Mouse (Mus musculus): ENCODE data around the gene Gm20388.

Gene Gm20388

DNA sequence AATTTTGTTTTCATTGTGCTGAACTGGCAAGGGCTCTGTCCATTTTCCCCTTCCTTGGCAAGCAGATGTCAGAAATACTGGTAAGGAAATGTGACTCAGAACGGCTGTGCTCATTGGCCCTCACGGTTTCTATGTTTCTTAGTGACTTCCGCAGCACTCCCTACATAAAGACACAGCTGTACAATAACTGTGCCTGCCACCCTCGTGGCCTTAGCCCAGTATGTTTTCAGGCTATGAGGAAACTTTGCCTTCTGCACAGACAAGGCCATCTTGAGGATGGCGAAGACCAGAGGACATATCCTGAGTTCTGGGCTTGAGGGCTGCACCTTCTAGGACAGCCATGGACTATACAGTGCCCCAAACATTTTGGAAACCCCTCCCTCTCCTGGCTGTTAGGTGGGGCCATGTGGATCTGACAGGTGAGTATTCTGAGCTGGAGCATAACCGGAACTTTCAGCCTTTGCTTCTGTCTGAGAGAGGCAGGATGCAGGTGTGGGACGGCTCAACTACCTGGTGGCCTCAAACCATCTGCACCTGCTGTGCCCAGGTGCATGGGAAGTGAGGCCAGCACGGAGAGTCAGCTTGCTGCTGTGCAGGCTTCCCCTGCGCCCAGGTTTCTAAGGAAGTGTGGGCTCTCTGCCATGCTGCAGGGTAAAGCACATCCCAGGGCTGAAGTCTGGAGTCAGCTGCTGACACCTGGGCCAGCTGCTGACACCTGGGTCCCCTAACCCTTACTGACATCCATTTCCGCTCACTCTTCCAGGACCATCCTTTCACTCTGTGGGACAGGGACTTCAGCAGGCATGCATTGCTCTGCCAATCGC, 4146.4 kb downstream of the Gm20388 start:
- DNase-seq (ENCODE audit: low spot score): no peak

- no peak for DNase-seq (ENCODE audit: low spot score)
Observed at GRCm38 (mm10) chr8:124066325-124067058, 4155.9 kb downstream of the Gm20388 start.

DNA sequence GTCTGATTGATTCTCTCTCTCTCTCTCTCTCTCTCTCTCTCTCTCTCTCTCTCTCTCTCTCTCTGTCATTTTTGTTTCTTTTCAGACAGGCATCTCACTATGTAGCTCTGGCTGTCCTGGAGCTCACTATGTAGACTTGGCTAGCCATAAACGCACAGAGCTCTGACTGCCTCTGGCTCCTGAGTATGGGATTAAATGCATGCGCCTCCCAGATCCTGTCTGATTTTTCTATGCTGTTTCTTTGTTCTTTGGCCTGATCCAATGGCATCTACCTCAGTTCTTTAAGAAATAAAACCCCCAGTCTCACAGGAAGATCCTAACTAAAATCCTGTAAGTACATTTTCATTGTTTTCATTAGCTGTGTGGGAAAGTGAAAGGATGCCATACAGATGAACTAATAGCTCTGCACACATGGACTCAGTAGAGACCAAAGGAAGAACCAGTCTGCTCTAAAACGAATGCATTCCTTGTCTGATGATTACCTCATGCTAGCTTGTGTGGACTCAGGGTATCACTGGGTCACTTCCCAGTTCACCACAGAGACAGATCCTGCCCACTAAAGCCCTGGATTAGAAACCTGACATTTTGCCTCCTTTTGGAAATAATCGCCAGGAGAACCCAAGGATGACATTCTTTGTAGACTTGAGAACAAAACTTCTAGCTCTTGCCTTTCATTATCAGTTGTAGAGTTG, 4156.6 kb downstream of the Gm20388 start:
- DNase-seq (ENCODE audit: low spot score): no peak

DNA sequence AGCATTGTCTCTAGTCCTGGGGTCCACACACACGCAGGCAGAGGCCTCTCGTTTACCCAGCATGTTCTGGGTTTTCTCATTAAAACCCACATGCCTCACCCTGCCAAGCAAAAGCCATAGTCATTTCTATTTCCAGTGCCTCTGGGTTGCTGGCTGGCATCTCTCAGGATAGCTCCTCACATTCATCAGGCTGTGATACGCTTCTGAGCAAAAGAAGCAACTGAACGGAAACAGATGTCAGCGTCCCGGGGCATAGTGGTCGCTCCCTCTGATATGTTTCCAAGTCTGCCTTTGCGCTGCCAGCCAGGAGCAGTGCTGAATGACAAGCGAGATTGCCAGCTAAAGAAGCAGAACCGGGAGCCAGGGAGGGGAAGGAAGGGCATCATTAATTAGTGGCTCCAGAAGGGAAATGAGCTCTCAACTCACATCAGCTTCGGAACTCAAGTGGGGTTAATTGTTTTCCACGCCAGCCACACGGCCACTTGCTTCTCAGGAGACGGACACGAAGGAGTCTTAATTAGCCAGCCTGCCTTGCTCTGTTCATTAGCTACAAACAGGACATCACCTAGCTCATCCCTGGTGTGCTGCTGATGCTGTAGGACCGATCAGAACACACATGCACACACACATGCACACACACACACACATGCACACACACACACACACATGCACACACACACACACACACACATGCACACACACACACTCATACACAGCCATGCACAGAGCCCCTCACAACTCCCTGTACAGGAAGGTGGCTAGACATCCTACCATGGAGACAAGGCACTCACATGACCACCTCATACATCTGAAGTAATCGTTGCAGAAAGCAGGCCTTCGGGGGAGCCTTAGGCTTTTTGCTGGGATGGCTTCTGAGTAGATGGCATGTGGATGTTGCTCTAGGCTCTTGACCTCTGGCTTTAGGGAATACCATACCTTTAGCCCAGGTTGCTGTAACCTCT, 4160.0 kb downstream of the Gm20388 start:
- peak; percentile 83 for DNase-seq (ENCODE audit: low spot score)

GRCm38 (mm10) chr8:124075977-124076376, 4165.3 kb downstream of the Gm20388 start:
- no peak for DNase-seq (ENCODE audit: low spot score)

DNA sequence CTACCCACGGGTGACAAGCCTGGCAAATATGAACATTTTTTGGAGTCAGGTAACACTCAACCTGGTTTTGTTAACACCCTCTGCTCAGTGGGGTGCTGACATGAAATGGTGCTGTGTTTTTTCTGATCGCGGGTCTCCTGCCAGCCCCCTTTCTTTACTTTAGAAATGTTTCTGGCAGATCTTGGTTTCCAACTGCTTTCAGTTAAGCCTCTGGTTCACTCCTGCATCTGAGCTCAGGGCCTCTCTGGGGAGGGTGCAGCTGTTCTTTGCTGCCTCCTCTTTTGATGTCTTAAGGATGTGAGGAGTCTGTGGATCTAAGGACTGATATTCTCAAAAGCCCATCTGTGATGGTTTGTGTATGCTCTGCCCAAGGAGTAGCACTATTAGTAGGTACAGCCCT, 4165.8 kb downstream of the Gm20388 start:
- no peak for DNase-seq (ENCODE audit: low spot score)

GRCm38 (mm10) chr8:124077377-124077776, 4166.7 kb downstream of the Gm20388 start:
- DNase-seq (ENCODE audit: low spot score): no peak

DNA sequence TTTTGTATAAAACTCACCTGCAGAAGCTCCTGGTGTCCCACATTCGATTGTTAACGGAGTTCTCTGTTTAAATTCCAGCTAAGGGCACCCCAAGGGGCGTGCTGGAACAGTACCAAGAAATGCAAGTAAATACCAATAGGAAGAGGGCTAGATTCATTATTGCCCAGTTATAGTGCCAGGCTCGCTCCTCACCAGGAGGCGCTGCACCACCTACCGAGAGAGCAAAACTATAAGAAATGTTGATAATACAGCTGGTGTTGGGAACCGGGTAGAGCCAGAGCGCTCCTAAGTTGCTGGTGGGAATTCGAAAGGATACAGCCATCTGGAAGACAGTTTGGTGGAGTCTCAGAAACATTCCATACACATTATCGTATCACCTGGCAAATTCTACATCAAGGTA, 4167.4 kb downstream of the Gm20388 start:
- DNase-seq (ENCODE audit: low spot score): peak; percentile 29

DNA sequence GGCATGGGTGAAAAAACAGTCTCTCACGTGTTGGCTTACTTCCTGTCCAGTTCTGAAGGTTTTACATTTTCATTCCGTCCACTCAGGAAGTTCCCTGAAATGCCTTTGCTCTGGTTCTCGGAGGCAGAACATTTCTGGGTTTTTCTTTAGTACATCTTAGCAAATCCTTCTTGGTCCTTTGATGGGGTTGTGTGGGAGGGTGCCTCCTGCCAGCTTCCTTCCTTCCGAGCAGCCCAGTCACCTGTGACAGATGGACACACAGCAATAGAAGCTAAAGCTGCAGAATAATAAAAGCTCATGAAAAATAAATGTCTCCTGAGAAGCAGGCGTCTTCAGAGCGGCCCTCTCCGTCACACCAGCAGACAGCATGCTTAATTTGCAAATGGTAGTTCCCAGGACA, 4168.3 kb downstream of the Gm20388 start:
- no peak for DNase-seq (ENCODE audit: low spot score)

DNA sequence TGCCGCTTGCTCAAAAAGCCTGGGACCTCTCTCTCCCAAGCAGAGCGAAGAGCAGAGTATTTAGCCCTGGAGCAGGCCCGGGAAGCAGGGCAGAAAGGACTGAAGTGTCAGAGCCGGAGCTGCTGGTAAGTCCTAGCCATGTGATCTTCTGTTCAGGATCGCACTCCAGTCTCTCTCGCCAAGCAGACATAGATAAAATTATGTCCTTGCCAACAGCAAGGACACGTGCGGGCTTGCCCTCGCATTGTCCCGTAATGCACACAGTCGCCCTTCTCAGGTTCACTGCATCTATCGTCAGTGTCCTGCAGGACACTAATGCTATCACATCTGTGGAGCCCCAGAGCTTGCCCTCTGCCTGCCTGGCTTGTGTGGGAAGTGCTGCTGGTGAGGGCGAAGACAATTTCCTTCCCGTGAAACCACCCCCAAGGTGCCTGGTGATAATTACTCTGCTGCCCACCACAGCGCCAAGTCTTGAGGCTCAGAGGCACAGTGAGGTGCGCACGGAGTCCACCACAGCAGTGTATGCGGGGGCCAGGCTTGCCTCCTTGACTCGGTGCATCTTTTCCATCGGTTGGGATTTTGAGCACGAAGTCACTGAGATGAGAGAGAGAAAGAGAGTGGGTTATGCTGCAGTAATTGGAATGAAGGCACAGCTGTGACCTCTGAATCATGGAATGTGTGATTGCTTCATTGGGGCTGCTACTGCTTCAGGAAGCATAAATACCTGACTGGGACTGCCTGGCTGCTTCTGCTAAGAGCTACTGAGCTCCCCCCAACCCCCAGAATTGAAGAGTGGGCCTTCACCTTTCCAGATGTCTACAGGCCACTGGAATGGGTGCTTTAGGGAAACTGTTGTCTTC, 4170.1 kb downstream of the Gm20388 start:
- DNase-seq (ENCODE audit: low spot score): no peak

GRCm38 (mm10) chr8:124082616-124083015, 4172.0 kb downstream of the Gm20388 start:
- no peak for DNase-seq (ENCODE audit: low spot score)

DNA sequence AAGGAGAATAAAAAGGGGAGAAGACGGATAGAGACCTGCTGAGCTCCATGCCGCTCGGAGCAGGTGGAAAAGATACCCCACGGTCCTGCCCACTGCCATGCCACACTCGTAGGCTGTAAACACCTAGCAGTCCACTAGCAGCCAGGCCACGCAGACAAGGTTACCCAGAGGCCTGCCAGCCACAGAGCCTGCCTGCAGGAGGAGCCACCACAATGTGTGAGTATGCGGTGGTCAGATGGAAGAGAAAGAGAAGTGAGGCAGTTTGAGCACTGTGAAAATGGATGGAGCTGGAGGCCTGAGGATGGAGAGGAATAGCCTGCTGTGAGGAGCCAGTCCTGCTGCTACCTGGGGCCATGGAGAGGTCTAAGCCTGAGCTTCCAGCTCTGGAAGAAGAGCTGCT, 4173.0 kb downstream of the Gm20388 start:
- no peak for DNase-seq (ENCODE audit: low spot score)

DNA sequence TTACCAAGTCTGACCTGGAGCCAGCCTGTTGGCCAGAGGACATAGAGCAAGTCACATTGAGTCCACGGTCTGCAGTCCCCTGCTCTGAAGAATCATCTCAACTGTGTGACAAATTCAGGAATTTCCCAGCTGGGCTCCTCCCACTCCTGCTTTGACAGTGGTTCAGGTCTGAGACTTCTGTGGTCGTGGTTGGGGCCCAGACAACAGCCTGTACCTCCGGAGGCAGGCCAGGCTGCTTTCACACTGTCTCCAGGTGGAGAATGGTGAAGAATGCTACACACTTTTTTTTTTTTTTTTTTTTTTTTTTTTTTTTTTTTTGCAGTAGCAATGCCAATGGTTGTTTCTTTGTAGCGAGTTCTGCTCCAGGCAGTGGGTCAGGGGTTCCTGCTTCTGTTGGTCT, 4175.0 kb downstream of the Gm20388 start:
- no peak for DNase-seq (ENCODE audit: low spot score)

- DNase-seq (ENCODE audit: low spot score): no peak
Observed at GRCm38 (mm10) chr8:124088092-124088613, 4177.5 kb downstream of the Gm20388 start.

- no peak for DNase-seq (ENCODE audit: low spot score)
Observed at GRCm38 (mm10) chr8:124089016-124089415, 4178.4 kb downstream of the Gm20388 start.

GRCm38 (mm10) chr8:124090473-124090872, 4179.8 kb downstream of the Gm20388 start:
- DNase-seq (ENCODE audit: low spot score): no peak

DNA sequence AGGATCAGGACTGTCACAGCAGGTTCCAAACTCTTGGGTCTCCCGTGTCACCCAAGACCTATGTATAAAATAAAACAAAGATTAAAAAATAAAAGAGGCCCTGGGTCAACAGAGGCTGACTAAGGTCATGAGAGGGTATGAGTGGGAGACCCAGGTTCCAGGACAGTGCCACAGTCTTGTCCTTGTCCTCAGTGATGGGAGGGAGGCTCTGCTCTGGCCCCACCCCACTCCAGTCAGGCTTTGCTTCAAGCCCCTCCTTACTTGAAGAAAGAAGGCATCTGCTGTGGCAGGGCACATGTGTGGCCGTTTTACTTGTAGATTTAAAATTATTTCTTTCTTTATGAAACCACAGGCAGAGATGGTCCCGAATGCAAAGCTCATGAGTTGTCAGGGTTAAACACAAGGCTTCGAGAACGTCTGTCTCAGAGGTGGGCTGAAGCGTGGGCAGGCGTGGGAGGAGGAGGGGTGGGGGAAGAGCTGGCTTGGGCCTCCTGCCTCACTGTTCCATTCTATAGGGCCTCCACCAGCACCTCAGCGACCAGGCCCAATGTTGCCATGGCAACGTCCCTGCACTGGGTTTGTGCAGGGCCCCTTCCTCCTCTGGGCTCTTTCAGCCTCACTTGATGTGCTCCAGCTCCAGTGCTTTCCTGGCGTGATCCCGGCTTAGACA, 4188.4 kb downstream of the Gm20388 start:
- peak; percentile 84 for DNase-seq (ENCODE audit: low spot score)

DNA sequence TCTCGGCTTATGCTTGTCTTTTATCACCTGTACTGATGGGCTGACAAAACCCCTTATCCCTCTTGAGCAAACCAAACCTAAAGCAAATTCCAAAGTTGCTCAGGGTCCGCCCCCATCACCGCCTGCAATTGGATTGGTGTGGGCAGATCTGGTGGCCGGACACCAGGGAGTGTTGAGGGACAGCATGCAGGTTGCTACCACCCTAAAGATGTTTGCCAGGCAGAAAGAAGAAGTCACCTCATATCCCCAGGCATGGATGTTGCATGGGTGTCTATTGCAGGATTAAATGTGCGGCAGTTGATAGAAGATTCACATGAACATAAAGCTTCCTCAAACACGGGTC, 4189.0 kb downstream of the Gm20388 start:
- DNase-seq (ENCODE audit: low spot score): no peak

- no peak for DNase-seq (ENCODE audit: low spot score)
Observed at GRCm38 (mm10) chr8:124105869-124106268, 4195.2 kb downstream of the Gm20388 start.

All from MN1 (cell line).